Mouse (Mus musculus): ENCODE measurements around the gene Piezo1.

- TF ChIP-seq CTCF (IDR thresholded peaks at IDR 0.05; ENCODE audit: insufficient read depth, low read depth, low read length) (no peak), POLR2A (IDR thresholded peaks at IDR 0.05; ENCODE audit: insufficient read depth, low read depth, low read length) (no peak)
Observed at GRCm38 (mm10) chr8:122497016-122497734, 54.0 kb downstream of the Piezo1 start.

Data from olfactory bulb, adult 2 months (tissue).